Mouse (Mus musculus): ENCODE measurements around the gene Ccser1.
A peak's percentile ranks its signal among the peaks of the same experiment; 100 is the strongest.

Gene Ccser1

DNA sequence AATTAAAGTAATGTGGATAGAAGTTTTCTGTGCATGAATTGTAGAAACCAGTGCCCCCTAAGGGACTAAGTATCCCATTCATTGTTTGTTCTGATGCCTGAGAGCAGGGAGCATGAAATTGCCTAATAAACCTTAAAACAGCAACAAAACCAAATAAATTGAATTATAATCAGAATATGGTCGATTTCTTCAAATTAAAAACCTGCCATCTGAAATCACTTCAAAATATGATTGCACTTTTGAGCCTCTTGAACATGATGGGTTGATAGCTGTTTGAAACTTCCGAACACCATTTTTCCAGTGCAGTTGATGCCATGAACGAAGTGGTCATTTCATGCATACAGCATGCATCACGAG lies 886.9 kb downstream of the Ccser1 start:
- no peak for DNase-seq

DNA sequence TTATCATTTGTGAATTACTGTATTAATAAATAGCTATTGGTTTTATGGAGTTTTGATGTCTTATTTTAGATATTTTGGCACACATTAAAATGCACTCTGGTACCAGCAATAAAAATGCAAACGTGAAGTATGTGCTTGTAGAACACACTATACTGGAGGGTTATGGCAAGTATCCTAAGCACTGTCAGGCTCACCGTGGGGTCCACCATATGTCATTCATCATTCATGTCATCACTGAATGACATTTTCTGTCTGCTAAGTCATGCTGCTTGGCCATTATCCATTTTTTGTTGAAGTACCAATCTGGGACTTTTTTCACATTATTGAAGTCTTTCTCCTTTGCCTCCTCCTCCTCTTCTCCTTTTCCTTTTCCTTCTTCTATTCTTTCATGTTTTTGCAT lies 925.3 kb downstream of the Ccser1 start:
- no peak for DNase-seq

GRCm38 (mm10) chr6:62132531-62132930 lies 952.4 kb downstream of the Ccser1 start:
- DNase-seq: no peak

DNA sequence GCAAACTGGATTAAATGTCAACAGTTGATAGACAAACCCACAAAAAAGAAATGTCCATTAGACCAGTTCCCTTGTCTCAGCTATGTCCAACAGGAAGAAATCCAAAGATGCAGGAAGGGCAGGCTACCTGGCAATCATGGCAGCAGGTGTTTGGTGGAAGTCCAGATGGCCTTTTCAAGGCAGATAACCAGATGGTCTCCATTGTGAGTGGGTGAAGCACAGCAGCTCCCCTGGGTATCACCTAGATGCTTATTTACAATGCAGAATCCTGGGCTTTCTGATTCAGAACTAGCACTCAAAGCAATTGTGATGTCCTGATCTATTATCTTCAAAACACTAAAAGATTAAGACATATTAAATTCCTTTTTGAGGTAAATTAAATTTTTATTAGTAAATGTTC lies 980.2 kb downstream of the Ccser1 start:
- peak; percentile 48 to 50 for DNase-seq

DNA sequence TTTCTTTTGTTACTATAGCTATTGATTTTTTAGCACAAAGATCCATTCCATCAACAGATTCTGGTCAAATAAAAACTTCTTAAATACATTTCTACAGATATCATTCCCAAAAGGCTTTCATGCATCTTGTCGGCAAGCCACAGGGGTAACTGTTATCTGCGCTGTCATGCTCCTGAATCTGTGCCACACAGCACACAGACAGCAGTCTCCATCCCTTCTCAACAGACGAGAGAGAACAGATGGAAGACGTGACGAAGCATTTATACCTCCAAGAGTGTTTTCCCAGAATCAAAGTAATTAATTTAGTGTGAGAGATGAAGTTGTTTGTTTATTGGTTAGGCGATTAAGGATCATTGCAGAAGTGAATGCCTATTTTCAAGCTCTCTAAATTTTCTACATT lies 982.5 kb downstream of the Ccser1 start:
- peak; percentile 20 to 27 for DNase-seq

GRCm38 (mm10) chr6:62163826-62164225 lies 983.7 kb downstream of the Ccser1 start:
- no peak for DNase-seq

- peak in 1 of 2 experiments; percentile 26 for DNase-seq
These were observed 1016.5 kb downstream of the Ccser1 start for GRCm38 (mm10) chr6:62196496-62197188.

DNA sequence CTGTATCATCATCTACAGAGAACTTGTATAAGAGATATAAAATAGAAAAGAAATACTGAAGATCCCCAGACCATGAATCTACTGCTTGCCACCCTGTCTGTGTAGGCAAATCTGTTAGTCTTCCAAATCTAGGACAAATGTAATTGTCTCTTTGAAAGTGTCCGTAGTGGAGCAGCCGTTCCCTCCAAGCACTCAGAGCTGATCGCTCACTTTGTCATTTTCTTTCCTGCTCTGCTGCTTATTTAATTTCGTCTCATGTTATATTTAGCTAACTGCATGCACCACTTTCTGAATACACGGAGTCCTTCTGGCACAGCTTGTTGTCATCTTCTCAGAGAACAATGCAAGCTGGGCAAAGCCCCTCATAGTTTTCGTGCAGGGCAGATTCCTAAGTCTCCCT lies 1018.6 kb downstream of the Ccser1 start:
- peak in 1 of 2 experiments; percentile 23 for DNase-seq

GRCm38 (mm10) chr6:62205013-62205412 lies 1024.9 kb downstream of the Ccser1 start:
- DNase-seq: peak; percentile 61 to 71

DNA sequence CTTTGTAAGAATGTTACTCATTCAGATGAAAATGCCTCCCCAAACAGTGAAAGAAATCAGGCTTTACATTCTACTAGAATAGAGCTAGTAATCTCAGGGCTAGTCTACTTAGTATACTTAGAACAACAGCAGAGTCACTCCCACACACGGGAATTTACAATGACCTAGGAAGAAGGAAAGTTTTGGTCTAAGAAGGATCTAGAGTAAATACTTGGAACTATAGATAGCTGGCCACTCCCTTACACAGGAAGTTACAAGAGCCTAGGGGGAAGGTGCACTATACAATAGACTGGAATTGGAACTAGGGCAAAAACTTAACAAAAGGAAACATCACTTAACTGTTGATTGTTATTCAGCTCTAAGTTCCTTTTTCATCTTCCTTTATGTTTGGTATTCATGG lies 1041.7 kb downstream of the Ccser1 start:
- DNase-seq: no peak

DNA sequence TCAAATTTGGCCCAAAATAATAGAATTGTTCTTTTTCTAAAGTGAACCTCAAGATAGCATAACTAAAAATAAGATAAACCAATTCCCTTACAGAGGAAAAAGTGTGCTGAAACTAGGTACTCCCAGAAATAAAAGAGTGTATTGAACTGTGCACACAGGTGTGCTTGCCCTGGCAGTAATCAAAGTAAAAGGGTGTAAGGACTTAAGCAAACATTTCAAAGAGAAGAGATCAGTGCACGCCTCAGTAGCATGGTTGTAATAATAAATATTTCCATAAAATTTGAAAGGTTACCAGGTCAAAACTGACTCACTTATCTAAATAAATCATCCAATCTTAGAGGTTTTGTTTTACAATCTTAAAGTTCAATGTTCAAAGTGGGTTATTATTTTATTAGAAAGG lies 1083.8 kb downstream of the Ccser1 start:
- no peak for DNase-seq

DNA sequence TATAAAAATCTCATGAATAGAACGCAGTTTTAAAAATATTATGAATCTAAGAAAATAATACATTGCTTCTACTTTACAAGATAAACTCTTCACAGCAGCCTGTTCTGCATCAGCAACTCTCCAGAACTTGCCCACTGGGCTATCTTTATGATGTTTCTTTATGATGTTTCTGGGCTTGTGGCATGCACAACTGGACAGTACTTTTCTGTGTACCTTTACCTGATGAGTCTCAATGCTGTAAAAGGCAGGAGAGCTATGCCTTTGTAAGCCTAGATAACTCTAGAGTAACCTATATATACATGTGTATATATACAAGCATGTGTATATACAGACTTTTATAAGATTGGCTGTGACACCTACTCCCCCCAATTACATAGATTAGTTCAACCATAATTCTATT lies 1084.4 kb downstream of the Ccser1 start:
- DNase-seq: no peak

- no peak for DNase-seq
These were observed 1101.1 kb downstream of the Ccser1 start for GRCm38 (mm10) chr6:62281256-62281655.

GRCm38 (mm10) chr6:62301576-62302312 lies 1121.6 kb downstream of the Ccser1 start:
- DNase-seq: no peak

DNA sequence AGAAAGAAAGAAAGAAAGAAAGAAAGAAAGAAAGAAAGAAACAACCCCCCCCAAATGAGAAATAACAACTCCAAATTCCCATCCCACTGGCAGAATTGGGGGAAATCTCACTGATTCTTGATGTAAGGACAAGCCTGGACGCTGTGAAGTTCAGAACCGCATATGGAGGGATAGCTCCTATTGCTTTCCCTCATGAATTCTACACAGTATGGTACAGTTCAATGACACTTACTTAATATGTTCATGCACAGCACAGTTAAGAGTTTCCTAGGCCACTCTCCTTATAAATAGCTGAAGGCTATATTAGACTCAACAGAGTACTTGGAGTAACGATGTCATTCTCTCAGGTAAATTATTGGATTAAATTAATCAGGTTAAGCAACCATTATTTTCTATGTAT lies 1138.5 kb downstream of the Ccser1 start:
- DNase-seq: no peak

DNA sequence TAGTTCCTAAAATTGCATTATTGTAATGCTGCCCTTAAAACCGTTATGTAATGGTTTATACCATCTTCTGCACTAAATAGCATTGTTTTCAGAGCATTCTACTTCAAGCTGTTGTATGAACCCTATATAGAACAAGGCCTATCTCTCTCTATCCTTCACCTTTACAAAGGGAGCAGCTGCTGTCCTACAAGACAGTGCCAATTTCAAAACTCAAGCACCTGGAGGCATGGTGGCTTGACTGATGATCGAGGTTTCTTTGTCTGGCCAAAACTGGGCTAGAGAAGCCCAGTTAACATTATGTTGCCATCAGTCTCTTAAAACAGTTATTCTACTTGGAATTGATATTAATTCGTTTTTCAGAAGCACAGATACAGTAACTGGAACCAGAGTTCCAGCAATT lies 1160.2 kb downstream of the Ccser1 start:
- DNase-seq: no peak

GRCm38 (mm10) chr6:62367802-62368201 lies 1187.7 kb downstream of the Ccser1 start:
- DNase-seq: no peak
